Mouse (Mus musculus) cortical plate, adult 2 months (tissue): Measurements from ENCODE around the gene Slain1. TPM values are rescaled to one million over a fixed set of nuclear protein-coding genes. Genes with fewer than 3 reads are reported as not detected.

Experiments used
- H3K27ac ChIP-seq: fragments of 200-500 bp; 2 replicates; pipeline ENCODE4 v1.5.1; 2012; ENCODE audit warnings: low read length, control low read depth, inconsistent platforms; ENCODE audit not compliant: insufficient read depth
- H3K4me1 ChIP-seq: fragments of 200-500 bp; 2 replicates; pipeline ENCODE4 v1.6.1; 2011; ENCODE audit warnings: low read length; ENCODE audit not compliant: control insufficient read depth, insufficient read depth
- H3K4me3 ChIP-seq: fragments of 200-500 bp; 2 replicates; pipeline ENCODE4 v1.5.1; 2011; ENCODE audit warnings: mild to moderate bottlenecking, low read length, control low read depth; ENCODE audit not compliant: insufficient read depth
- CTCF ChIP-seq: fragments of 200-500 bp; IDR thresholded peaks from 2 replicates; pipeline ENCODE4 v1.5.1; 2011; ENCODE audit warnings: mild to moderate bottlenecking, control low read depth, low read length; ENCODE audit not compliant: insufficient read depth; ENCODE audit errors: extremely low read depth
- POLR2A ChIP-seq: fragments of 200-500 bp; IDR thresholded peaks from 2 replicates; pipeline ENCODE4 v1.6.1; 2011; ENCODE audit warnings: mild to moderate bottlenecking, low read length, control low read depth; ENCODE audit not compliant: insufficient read depth; ENCODE audit errors: extremely low read depth
- polyA plus RNA-seq: library from polyadenylated mRNA; depleted of rRNA; stranded (reverse); fragments of >200 nt; gene quantifications from 2 replicates; pipeline ENCODE4 v1.2.3, GENCODE M21; 2012; rRNA removed

Slain1 gene
- polyA plus RNA-seq: 58.4 and 72.4 TPM in 2 replicates

DNA sequence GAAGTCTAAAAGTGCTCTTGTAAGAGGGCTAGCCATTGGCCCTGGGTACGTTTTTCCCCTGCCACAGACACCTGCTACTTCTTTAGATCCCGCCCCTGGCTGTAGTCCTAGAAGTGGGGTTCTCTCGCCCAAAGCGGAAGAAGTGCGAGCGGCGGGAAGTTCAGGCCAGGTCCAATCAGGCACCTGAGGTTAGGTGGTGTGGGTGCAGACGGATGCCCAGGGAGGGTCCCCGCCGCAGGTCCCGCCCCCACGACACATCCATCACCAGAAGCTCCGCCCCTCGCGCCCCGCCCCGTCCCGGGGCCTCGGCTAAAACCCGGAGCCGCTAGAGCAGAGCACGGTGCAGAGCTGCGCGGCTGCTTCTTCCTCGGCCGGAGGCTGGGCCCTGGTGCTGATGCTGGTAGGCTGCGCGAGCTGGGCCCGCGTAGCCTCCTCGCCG lies at the start of gene Slain1:
TSS of gene Slain1 (plus strand) at position 333 of the 439 bp plus-strand sequence.
- Histone ChIP-seq H3K4me1 (peaks cover 2% of the 10 kb centered on the region; the same call in 1 of the 2 replicates), H3K4me3 (peak within 1 kb of the TSS; percentile 98), H3K27ac (peak within 1 kb of the TSS; percentile 92)
- TF ChIP-seq POLR2A: peak; percentile 96
- no peak for TF ChIP-seq CTCF

DNA sequence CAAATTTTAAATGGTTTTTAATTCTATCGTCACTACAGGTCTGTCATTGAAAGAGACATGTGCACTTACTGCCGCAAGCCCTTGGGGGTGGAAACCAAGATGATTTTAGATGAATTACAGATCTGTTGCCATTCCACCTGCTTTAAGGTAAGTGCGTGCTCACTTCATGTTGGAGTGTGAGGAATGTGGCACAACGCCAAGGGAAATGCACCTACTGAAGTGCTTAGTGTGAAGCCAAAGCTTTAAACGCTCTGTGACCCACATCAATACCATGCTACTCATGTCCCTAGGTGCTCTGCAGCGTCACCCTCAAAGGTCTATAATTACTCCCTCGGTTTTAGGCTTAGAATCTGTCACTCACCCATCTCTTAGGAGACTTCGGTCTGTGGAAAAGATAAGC lies 42.0 kb upstream of the Slain1 start:
- no peaks in the 10 kb centered on the region for H3K4me1 ChIP-seq
- TF ChIP-seq POLR2A (no peak), CTCF (no peak)
- no peak overlapping the region for H3K4me3 ChIP-seq
- no peak overlapping the region for H3K27ac ChIP-seq

DNA sequence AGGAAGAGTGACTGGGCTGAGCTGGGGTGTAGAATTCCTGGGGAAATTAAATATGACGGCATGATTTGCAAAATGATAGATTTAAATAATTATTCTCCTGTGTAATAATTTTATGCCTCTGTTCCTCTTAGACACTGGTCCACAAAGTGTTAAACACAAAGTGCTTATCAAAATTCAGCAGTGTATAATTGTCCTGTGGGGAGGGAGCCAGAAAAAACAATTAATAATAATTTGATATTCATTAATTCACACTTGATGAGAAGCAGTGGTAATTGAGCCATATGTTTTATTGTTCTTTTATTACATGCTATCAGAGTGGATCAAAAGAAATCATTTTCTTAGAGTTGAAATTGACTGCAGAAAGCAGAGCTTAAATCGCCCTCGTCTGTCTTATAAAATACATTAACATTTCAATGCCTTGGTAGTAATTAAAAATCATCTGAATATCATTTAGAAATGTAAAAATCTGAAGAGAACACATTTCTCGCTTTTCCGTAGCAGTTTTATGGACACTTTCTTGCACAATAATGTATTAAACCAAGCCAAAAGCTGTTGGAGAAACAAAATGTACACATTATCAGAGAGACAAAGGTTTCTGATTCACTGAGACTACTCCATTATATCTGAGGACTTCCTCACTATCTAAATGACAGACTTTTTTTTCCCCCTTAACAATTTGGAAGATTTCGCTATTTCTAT lies 36.3 kb upstream of the Slain1 start:
- H3K4me3 ChIP-seq: no peak overlapping the region

DNA sequence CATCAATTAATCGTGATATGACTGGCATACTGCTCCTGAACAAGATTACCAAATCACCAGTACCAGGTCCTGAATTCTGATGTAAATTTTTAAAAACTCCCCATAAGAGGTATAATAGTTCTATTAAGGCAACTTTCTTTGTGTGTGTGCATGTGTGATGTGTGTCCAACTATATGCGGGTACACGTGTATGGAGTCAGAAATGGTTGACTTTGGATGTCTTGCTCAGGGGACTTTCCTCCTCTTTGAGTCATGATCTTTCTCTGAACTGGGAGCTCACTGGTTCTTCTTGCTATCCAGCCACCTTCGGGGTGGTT lies 35.8 kb upstream of the Slain1 start:
- H3K4me3 ChIP-seq: no peak overlapping the region
- TF ChIP-seq CTCF (no peak), POLR2A (no peak)
- no peaks in the 10 kb centered on the region for H3K4me1 ChIP-seq
- no peak overlapping the region for H3K27ac ChIP-seq

More for the DNA sequence above, 36.3 kb upstream of the Slain1 start:
- Histone ChIP-seq H3K4me1 (no peaks in the 10 kb centered on the region), H3K27ac (no peak overlapping the region)
- no peak for TF ChIP-seq CTCF

DNA sequence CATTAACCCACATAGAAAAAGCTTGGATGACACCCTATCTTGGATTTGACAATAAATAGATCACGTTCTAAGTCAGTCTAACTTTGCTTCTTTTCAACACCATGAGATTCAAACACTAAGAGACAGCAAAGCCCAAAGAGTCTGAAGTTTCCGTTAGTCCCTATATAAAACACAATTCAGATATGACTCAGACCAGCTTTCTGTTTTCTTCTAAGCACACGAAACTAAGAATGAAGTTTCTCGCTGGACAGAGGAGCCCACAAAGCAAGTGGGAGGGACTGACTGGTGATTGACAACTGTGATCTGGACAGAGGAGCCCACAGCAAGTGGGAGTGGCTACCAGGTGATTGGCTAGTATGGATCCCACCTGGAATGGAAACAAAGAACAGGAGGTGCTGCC lies 30.3 kb upstream of the Slain1 start:
- H3K27ac ChIP-seq: no peak overlapping the region
- no peak for TF ChIP-seq CTCF
- no peak for TF ChIP-seq POLR2A
- H3K4me3 ChIP-seq: no peak overlapping the region
- H3K4me1 ChIP-seq: no peaks in the 10 kb centered on the region

DNA sequence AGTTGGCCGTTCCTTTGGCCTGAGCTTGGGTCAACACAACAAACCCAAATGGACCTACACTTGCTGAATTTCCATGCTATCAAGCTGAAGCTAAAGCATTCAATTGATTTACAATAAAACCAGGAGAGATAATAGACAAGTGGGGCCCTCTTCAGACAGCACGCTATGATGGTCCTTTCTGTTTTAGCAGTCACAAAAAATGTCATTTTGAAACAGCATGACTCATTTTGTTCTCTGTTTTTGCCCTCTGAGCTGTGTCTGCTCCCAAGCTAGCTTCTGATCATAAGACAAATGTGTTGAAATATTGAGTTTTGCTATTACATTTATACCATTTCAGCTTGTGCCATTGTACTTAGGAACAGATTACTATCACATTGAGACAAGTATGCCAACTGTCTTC lies 28.8 kb upstream of the Slain1 start:
- Histone ChIP-seq H3K4me3 (no peak overlapping the region), H3K27ac (no peak overlapping the region), H3K4me1 (no peaks in the 10 kb centered on the region)
- TF ChIP-seq POLR2A (no peak), CTCF (no peak)

DNA sequence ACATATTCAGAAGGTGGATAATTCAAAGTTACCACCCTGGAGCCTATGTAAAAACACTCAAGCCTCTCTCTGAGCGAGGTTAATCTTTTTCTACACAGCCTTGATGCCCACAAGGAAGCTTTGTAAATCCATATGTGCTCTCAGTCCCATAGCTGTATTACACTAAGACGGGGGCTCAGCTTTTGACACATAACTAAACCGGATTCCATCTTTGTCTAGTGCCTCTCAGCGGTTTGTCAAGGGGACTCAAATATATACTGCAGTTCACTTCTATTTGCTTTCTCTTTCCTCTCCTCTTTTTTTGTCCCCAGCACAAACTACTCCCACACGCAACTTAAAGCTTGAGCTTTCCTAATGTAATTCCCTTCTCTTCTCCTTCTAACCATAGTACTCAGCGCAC lies 23.9 kb upstream of the Slain1 start:
- no peak for TF ChIP-seq CTCF
- TF ChIP-seq POLR2A: no peak
- no peak overlapping the region for H3K27ac ChIP-seq
- H3K4me1 ChIP-seq: peaks cover 2% of the 10 kb centered on the region; the same call in 1 of the 2 replicates
- H3K4me3 ChIP-seq: no peak overlapping the region

DNA sequence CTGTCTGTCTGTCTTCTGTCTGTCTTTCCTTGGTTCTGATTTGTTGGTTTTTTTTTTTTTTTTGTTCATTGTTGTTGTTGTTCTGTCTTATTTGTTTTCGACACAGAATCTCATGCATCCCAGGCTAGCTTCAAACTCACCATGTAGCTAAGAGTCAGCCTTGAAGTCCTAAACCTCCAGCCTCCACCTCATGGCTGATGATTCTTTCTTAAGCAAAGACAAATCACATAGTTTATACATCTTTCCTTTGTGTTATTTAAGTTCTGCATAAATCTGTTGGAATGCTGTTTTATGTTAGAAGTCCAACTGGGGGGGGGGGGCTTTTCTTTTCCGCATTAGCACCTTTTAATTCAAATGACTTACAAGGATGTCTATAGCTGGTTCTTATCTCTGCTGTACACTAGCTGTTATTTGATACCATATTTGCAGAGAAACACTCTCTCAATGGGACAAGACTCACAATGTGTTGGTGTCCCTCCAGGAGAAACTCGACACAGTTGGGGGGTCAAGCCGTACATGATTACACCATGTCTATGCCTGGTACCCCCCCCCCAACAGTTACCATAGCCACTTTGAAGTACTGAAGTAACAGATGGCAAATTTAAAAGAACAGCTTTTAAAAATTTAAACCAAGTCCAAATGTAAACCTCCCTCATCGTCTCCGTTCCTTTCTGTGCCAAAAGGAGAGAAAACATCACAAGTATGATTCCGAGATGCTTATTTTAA lies 20.2 kb upstream of the Slain1 start:
- Histone ChIP-seq H3K4me3 (no peak overlapping the region), H3K27ac (no peak overlapping the region), H3K4me1 (peaks cover 2% of the 10 kb centered on the region; the same call in 1 of the 2 replicates)
- TF ChIP-seq POLR2A: no peak
- no peak for TF ChIP-seq CTCF

DNA sequence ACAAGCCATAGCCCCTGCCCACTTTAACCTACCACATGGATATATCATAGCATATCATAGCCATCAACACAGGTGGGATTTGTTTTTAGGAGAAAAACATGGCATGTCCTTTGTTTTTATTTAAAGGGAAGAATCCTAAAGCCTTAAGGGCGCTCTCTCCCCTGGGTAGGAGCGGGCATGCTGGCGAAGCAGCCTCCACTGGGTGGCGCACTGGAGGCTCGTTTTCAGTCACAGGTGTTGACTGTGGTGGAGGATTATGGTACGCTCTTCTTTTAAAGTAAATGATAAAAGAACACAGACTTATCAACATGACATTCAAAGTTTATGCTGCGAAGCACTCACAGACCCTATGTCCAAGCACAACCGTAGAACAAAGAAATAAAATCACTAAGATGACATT lies 19.5 kb upstream of the Slain1 start:
- Histone ChIP-seq H3K4me3 (no peak overlapping the region), H3K27ac (no peak overlapping the region), H3K4me1 (peaks cover 2% of the 10 kb centered on the region; the same call in 1 of the 2 replicates)
- no peak for TF ChIP-seq POLR2A
- TF ChIP-seq CTCF: peak; percentile 42

DNA sequence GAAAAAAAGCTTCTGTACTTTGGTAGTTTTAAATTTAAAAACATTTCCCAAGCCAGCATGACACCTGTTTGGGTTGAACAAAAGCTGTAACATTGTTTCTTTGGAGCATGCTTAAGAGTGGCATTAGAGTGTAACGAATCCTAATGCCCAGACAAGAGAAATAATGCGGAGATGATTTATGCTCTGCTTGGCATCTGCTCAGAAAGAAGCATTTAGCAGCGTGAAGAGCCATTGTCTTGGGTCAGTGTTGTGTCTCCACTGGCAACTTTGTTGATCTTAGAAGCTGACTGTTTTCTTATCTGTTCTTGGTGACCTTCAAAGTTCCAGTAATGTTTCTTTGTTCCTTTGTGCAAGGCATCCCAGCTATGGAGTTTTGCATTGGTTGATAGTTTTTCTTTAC lies 6.1 kb upstream of the Slain1 start:
- no peak for TF ChIP-seq POLR2A
- Histone ChIP-seq H3K27ac (no peak overlapping the region), H3K4me1 (no peaks in the 10 kb centered on the region; the same call in 1 of the 2 replicates), H3K4me3 (no peak overlapping the region)
